Mouse (Mus musculus) layer of hippocampus, adult 2 months (tissue): ENCODE results near the gene Exph5. TPM values are rescaled to one million over a fixed set of nuclear protein-coding genes. Genes with fewer than 3 reads are reported as not detected.

Experiments
- DNase-seq, 2 experiments: peaks; one replicate each; pipeline ENCODE4 v3.0.0; 2022; ENCODE audit warnings: low spot score in 2 of 2
- H3K27ac ChIP-seq: fragments of 200-600 bp; 2 replicates; pipeline ENCODE4 v1.8.1; 2022
- H3K4me3 ChIP-seq: fragments of 200-600 bp; 2 replicates; pipeline ENCODE4 v1.8.1; 2022; ENCODE audit warnings: mild to moderate bottlenecking
- CTCF ChIP-seq: fragments of 200-600 bp; conservative IDR thresholded peaks from 2 replicates; pipeline ENCODE4 v1.8.1; 2022; ENCODE audit warnings: antibody characterized with exemption, mild to moderate bottlenecking, moderate library complexity
- microRNA-seq, 2 experiments: library from miRNA; unstranded; fragments of <30 nt; microRNA quantifications; one replicate each; pipeline ENCODE4 v1.2.0; 2021
- total RNA-seq, 2 experiments: library from RNA; stranded (reverse); gene quantifications; 2 replicates each; pipeline ENCODE4 v1.2.3; 2021

Exph5 gene
- total RNA-seq, 2 experiments from 2014 or later = 3.7 to 4.0 TPM

DNA sequence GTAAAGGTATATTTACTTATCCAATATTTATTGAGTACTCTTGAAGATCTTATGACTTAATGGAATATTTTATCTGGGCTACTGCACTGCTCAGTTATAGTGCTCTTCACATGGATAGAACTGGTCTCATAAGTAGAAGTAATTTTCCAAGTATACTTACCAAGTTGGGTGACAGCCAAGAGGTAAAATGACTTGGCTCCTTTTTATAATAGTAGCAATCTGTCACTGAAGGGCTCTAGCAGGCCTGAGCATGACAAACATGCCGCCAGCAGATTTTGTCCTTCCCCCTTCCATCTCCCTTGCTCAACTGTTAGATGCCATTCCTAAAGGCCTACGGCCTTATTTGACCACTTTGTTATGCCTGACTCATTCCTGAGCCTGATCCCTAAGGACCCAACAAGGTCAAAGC is 107.5 kb downstream of the Exph5 start:
- H3K27ac ChIP-seq = no peak overlapping the region
- no peak for TF ChIP-seq CTCF

DNA sequence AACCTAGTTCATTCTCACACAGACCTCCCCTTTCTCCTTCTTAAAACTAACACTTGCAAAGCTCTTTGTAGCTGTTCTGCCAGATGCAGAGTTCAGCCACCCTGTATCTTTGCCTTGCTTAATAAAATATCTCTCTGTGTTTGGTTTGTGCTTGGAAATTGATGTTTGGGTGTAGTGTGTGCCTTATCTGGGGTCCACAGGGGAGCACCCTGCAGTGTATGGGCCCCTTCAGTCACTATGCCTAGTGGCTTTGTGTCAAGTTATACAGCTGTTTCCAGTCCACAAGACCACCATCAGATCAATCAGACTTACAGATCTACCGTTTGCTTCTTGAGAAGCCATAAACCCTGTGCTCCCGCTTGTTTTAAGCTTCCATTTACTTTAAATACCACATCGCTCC is 108.0 kb downstream of the Exph5 start:
- no peak for TF ChIP-seq CTCF
- no peak for DNase-seq
- no peak overlapping the region for H3K4me3 ChIP-seq
- H3K27ac ChIP-seq = no peak overlapping the region

More for the DNA sequence above, 107.5 kb downstream of the Exph5 start:
- DNase-seq = no peak
- H3K4me3 ChIP-seq = no peak overlapping the region

DNA sequence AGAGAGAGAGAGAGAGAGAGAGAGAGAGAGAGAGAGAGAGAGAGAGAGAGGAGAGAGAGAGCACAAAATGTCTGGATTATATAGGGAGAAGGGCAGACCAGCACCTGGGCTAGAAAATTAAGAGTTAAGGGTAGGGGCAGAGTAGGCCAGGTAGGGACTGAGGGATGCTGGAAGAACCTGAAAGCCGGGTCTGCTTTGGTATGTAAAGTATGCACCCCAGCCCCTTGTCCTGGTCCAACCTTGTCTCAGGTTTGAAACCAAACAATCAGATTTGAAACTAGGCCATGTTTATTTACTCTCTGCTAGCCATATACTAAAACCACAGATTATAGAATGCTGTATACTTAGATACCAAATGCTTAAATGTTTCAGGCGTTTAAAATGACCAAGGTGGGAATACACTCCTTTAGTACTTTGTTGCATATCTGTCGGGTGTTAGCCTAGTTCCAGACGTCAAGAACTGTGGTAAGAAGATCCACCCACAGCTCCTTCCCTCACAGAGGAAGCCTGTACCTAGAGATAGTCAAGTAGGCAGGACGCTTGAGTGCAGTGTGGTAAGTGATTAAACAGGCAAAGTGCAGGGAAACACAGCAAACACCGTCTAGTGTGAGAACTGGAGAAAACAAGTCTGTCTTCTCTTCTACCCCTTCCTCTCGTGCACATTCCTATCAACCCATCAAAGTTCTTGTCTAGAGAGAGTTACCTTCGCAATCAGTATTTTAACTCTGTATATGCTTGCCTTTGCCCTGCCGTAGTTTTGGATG is 120.8 kb downstream of the Exph5 start:
- no peak for TF ChIP-seq CTCF
- DNase-seq = no peak
- H3K4me3 ChIP-seq = no peak overlapping the region

DNA sequence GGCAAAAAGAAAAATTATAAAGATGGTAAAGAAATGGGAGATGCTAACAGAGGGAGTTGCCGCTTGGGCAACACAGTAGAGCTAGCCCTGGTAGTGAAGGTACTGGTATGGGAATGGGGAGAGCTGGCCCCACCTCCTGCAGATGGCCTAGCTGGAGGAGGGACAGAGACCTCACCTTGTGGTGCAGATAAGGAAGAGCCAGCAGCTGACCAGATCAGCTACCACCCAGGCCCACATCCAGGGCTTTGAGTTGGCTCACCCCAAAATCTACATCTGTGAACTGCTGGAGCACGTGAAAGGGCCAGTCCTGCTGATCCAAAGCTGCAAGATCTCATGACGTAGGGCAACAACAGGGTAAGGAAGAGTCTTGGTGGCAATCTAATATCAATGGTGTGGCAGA is 125.3 kb downstream of the Exph5 start:
- no peak for DNase-seq
- Histone ChIP-seq H3K27ac (no peak overlapping the region), H3K4me3 (no peak overlapping the region)
- TF ChIP-seq CTCF = no peak

More for the DNA sequence above, 120.8 kb downstream of the Exph5 start:
- H3K27ac ChIP-seq = no peak overlapping the region

Small RNA genes lying within 50 kb of the gene (microRNA-seq; reads per million reads assigned to microRNA genes)
- gene Mir130c = 0 reads per million in 2 experiments

Other genes with a start within 250 kb of the Exph5 start
- gene Ddx10, start 53.6 kb upstream of the Exph5 start, total RNA-seq = 10 to 100 TPM; 20.1 to 21.6 TPM
- gene Kdelc2, start 82.4 kb downstream of the Exph5 start, total RNA-seq = 1 to 10 TPM; 5.5 to 6.1 TPM
- not detected for gene 4930550C14Rik, start 100.7 kb downstream of the Exph5 start, total RNA-seq
- gene Atm, start 235.1 kb downstream of the Exph5 start, total RNA-seq = 10 to 100 TPM; 18.9 to 20.5 TPM
- gene Npat, start 235.4 kb downstream of the Exph5 start, total RNA-seq = 10 to 100 TPM; 17.1 to 17.9 TPM